Mouse (Mus musculus): ENCODE data around the gene Klk12.

- TF ChIP-seq EP300 (IDR thresholded peaks at IDR 0.05) (no peak), CTCF (IDR thresholded peaks at IDR 0.05) (no peak)
These were observed 7.8 kb downstream of the Klk12 start for GRCm38 (mm10) chr7:43776506-43776905.
